Mouse (Mus musculus) liver, embryonic 16.5 days (tissue): Measurements from ENCODE around the gene Fkbp15. TPM values are rescaled to one million over a fixed set of nuclear protein-coding genes. Genes with fewer than 3 reads are reported as not detected.
A peak's percentile ranks its signal among the peaks of the same experiment; 100 is the strongest.

Experiments used
- ATAC-seq: fragments of 200-750 bp; cut with Nextera tagmentation; 2 replicates; pipeline ENCODE4 v1.8.0; 2017; ENCODE audit warnings: low read depth, mild to moderate bottlenecking, moderate number of reproducible peaks, moderate library complexity
- H3K27ac ChIP-seq: fragments of 300-500 bp; sonication (generic); 2 replicates; pipeline ENCODE4 v1.5.1; 2014; ENCODE audit warnings: mild to moderate bottlenecking, low read length
- H3K27me3 ChIP-seq: fragments of 300-500 bp; sonication (generic); 2 replicates; pipeline ENCODE4 v1.6.1; 2014; ENCODE audit warnings: low read depth, low read length, mixed read lengths; ENCODE audit not compliant: control insufficient read depth, insufficient read depth
- H3K36me3 ChIP-seq: fragments of 300-500 bp; sonication (generic); 2 replicates; pipeline ENCODE4 v1.6.1; 2014; ENCODE audit warnings: mild to moderate bottlenecking; ENCODE audit not compliant: control insufficient read depth, insufficient read depth
- H3K4me1 ChIP-seq: fragments of 300-500 bp; sonication (generic); 2 replicates; pipeline ENCODE4 v1.6.1; 2014; ENCODE audit warnings: low read depth, low read length, mixed read lengths; ENCODE audit not compliant: control insufficient read depth
- H3K4me2 ChIP-seq: fragments of 300-500 bp; sonication (generic); 2 replicates; pipeline ENCODE4 v1.6.1; 2014; ENCODE audit warnings: low read depth, low read length, mixed read lengths
- H3K4me3 ChIP-seq: fragments of 300-500 bp; sonication (generic); 2 replicates; pipeline ENCODE4 v1.5.1; 2014; ENCODE audit warnings: low read depth, mild to moderate bottlenecking, low read length
- H3K9ac ChIP-seq: fragments of 300-500 bp; sonication (generic); 2 replicates; pipeline ENCODE4 v1.6.1; 2014; ENCODE audit warnings: low read depth, low read length
- H3K9me3 ChIP-seq: fragments of 300-500 bp; sonication (generic); replicated peaks from 2 replicates; pipeline ENCODE4 v1.6.1; 2016; ENCODE audit warnings: low read length; ENCODE audit not compliant: control insufficient read depth
- WGBS: fragments of 180-500 bp; shearing (Covaris S2); extraction: QIAGEN DNeasy Blood & Tissue Kit; methylation state at CpG from one replicate; pipeline ENCODE4 v1.1.7; 2014; ENCODE audit not compliant: insufficient replicate concordance; 5-methylcytosine and 5-hydroxymethylcytosine counted together
- polyA plus RNA-seq: library from polyadenylated mRNA; unstranded; fragments of >200 nt; fragmentation: Nextera tagmentation; extraction: Ambion mirVana; gene quantifications from 2 replicates; pipeline ENCODE4 v1.2.1, GENCODE M21; 2015

The Fkbp15 gene
- polyA plus RNA-seq, 1 experiment from 2014 or later, result 15.9 TPM

DNA sequence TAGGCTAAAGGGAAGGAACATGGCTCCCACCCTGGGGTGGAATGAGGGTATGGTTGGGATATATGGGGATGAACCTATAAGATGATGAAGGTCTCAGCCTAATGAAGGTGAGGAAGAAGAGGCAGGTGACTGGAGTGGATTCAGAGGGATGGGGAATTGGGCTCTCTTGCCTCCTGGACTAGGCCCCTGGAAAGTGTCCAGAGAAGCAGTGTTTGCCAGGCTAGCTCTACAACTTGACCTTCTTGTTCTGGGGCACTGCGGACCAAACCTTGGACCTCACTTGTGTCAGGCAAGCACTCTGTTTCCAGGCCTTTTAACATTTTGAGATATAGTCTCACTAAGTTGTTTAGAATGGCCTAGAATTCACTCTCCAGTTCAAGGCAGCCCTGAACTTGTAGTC is 65.6 kb downstream of the Fkbp15 start:
- Histone ChIP-seq H3K4me1 (no peaks in the 10 kb centered on the region), H3K4me2 (no peak overlapping the region), H3K9ac (no peak overlapping the region), H3K27ac (no peak overlapping the region), H3K27me3 (no peaks in the 10 kb centered on the region), H3K4me3 (no peak overlapping the region), H3K9me3 (no peaks in the 10 kb centered on the region), H3K36me3 (peaks cover 14% of the 10 kb centered on the region)
- 79% methylated on average over 1 of the region's 1 CpGs for WGBS
- no peak for ATAC-seq

DNA sequence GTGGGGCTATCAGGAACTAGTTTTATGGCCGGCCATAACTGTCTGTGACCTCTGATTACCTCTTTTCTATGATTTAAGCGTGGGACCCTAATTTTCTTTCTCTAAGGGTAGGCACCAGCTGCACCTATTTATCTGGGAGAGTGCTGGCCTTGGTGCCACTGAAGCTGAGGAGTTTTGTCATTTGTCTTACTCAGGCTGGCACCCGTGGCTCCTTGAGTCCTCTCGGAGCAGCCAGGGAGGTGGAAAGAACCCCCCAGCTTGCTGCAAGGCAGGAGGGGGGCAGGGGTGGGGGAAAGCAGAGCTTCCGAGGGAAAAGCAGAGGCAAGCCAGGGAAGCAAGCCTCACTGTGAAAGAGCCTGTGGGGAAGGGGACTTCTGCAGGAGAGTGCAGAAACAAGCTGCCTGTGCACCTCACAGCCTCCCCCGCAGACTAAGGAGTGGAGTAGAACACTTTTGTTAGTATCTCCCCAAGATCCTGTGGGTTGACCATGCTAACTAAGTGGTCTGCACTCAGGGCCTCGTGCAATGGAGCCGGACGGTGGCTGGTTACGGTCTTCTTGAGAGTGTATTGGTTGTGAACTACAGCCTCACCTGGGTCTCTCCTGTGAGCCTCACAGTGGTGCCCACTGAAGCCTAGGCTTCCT is 67.0 kb downstream of the Fkbp15 start:
- no peak overlapping the region for H3K4me3 ChIP-seq
- no peak overlapping the region for H3K4me2 ChIP-seq
- H3K4me1 ChIP-seq, result no peaks in the 10 kb centered on the region
- H3K36me3 ChIP-seq, result peaks cover 7% of the 10 kb centered on the region; the same call in 1 of the 2 replicates
- no peaks in the 10 kb centered on the region for H3K9me3 ChIP-seq
- H3K9ac ChIP-seq, result no peak overlapping the region
- 71% methylated on average over 10 of the region's 10 CpGs for WGBS
- ATAC-seq, result no peak
- no peaks in the 10 kb centered on the region for H3K27me3 ChIP-seq
- no peak overlapping the region for H3K27ac ChIP-seq

DNA sequence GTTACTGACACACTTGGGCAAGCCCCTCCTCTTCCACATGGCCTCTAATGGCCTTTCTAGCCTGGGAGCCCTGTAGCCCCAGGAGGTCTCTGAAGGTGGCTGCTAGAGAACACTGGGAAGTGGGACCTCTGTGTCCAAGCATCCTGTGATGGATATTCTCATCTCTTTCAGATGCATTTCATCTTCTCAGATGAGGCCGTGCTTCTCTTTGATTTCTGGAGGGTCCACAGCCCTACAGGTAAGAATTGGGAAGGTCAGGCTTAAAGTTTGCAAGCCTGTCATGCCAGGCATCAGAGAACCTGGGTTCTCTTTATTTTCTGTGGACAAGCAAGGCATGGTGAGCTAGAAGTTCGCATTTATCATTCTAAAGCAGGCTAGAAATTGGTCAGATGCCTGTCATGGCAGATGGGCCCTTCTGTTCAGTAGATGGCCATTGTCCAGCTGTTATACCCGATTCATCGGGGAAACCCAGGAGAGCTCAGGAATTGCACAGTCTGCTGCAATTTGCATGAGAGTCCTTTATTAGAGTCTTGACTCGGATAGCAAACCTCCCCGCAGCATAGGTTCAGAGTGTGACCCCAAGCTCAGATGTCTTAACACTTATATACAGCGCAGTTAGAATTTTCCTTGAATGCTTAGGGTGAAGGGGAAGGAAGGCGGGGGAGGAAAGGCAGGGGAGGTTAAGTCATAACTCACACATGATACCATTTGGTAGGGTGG is 67.7 kb downstream of the Fkbp15 start:
- H3K9ac ChIP-seq, result no peak overlapping the region

DNA sequence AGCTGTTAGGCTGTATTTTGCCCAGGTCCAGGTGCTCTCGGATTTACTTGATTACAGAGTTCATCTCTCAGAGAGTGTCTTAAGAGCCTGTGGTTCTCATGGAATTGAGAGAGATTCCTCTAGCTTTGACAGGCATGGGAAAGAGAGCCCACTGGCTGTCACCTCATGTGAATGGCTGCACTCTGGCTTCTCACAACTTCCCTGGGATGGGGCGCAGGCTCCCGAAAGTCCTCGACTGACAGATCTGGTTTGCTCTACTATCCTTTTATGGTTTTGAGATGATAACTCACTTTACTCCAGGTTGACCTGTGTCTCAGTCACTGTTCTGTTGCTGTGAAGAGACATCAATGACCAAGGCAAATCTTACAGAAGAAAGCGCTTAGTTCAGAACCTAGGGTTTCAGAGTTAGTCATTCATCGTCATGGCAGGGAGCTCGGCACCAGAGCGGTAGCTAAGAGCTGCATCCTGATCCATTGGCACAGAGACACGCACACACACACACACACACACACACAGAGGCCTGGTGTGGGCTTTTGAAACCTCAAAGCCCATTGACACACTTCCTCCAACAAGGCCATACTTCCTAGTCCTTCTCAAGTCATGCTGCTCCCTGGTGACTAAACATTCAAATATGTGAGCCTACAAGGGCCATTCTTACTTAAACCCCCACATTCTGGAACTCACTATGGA is 69.4 kb downstream of the Fkbp15 start:
- no peaks in the 10 kb centered on the region for H3K27me3 ChIP-seq
- no peaks in the 10 kb centered on the region; the same call in 1 of the 2 replicates for H3K36me3 ChIP-seq
- no peak overlapping the region for H3K4me3 ChIP-seq
- H3K9me3 ChIP-seq, result no peaks in the 10 kb centered on the region
- no peak overlapping the region for H3K9ac ChIP-seq
- H3K4me1 ChIP-seq, result no peaks in the 10 kb centered on the region
- no peak for ATAC-seq
- no peak overlapping the region for H3K27ac ChIP-seq
- H3K4me2 ChIP-seq, result no peak overlapping the region
- 57% methylated on average over 9 of the region's 9 CpGs for WGBS

More for the DNA sequence above, 67.7 kb downstream of the Fkbp15 start:
- Histone ChIP-seq H3K4me1 (no peaks in the 10 kb centered on the region), H3K27ac (no peak overlapping the region), H3K4me3 (no peak overlapping the region), H3K36me3 (peaks cover 6% of the 10 kb centered on the region; the same call in 1 of the 2 replicates), H3K4me2 (no peak overlapping the region), H3K27me3 (no peaks in the 10 kb centered on the region), H3K9me3 (no peaks in the 10 kb centered on the region)
- WGBS, result 72% methylated on average over 8 of the region's 8 CpGs
- no peak for ATAC-seq

DNA sequence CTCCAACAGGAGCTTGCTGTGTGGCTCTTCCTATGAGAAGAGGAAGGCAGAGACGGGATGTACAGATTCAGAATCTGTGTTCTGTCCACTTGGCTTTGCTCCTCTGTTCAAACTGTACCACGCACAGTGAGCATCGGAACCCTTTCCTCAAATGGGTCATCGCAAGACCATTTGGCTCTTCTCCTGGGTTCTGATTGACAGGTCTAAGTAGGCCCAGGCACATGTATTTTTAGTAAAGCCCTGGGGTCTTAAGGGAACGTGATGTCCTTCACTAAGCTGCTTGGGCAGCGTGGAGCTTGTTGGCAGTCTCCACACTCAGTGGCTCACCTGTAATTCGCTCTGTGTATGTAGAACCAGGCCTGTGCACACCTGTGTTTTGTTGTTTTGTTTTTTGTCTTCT is 71.1 kb downstream of the Fkbp15 start:
- no peaks in the 10 kb centered on the region for H3K9me3 ChIP-seq
- H3K4me1 ChIP-seq, result no peaks in the 10 kb centered on the region
- H3K4me3 ChIP-seq, result no peak overlapping the region
- H3K27me3 ChIP-seq, result no peaks in the 10 kb centered on the region
- H3K9ac ChIP-seq, result no peak overlapping the region
- H3K27ac ChIP-seq, result no peak overlapping the region
- no peak overlapping the region for H3K4me2 ChIP-seq
- H3K36me3 ChIP-seq, result no peaks in the 10 kb centered on the region
- 75% methylated on average over 7 of the region's 7 CpGs for WGBS
- no peak for ATAC-seq

DNA sequence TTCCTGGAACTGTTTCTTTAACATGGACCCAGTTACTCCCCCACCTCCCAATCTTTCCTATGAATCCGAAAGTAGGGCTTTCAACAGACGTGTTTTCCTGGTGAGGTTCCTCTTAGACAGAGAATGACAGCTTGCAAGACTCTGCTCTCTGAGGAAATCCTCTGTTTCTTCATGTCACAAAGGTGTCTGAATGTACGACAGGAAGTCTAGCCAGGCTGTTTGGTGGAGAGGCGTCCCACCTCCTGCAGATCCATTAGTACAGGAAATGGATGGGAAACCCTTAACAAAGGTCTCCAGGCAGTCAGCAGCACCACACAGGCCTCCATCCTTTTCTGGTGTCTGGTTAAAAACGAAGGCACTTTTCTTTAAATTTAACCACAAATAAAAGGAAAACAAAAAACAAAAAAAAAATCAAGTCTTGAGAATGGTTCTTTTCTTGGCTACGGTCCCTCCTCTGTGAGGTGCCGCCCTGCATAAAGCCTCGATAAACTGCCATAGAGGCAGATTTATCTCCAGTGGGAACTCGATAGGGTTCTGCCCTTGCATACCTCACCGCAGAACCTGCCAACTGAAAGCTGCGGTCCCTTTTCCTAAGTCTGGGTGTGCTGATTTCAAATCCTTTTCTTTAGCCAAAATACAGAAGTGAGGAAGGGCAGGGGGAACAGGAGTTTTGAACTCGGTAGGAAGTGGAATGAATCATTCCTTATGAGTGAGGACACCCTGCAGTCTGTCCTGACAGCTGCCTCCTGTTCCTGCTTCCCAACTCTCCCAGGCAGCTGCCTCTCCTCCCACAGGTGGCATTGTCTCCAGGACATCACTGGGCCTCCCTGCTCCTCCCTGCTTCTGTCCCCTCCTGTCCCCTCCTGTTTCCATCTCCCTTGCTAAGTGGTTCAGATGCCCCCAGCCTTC is 73.1 kb downstream of the Fkbp15 start:
- H3K27ac ChIP-seq, result 0 out of 2 replicates have a peak overlapping the region, but pooled peaks have one; percentile 15
- 4% methylated on average over 12 of the region's 12 CpGs for WGBS
- ATAC-seq, result no peak; the same call in 1 of the 2 replicates

DNA sequence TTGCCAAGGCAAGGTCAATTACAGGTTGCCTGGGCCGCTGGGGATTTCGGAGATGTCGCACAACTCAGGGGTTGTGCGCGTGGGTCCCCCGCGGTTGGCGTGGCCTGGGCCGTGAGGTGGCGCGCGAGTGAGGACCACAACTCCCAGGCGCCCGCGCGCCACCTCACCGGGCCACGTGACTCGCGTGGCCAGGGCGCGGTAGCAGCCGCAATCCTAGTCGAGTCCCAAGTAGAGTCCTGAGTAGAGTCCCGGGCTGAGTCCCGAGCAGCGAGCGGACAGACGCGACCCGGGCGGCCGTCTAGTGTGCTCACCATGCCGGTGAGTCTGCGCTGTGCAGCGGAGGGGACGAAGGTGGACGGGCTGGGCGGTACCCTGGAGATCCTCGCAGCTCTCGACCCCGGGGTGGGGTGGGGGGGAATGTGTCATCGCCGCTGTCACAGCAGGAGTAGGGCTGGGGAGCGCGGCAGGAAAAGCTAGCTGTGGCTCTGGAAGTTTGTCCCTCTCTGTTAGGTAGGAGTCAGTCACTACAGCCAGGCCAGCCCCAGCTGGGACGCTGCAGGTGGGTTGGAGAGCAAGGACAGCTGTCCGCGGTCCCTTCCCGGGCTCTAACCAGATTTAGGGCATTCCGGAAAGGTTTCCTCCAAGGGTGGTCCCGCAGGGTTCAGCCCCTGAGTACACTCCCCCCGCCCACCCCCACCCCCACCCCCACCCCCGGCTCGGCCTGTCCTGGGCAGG is 73.9 kb downstream of the Fkbp15 start:
- Histone ChIP-seq H3K4me1 (no peaks in the 10 kb centered on the region), H3K9ac (peak overlapping the region; percentile 60), H3K4me2 (peak overlapping the region; percentile 78), H3K27me3 (no peaks in the 10 kb centered on the region), H3K27ac (peak overlapping the region; percentile 76), H3K4me3 (peak overlapping the region; percentile 69), H3K36me3 (no peaks in the 10 kb centered on the region), H3K9me3 (no peaks in the 10 kb centered on the region)
- WGBS, result 1% methylated on average over 52 of the region's 55 CpGs
- ATAC-seq, result peak; percentile 85

More for the DNA sequence above, 73.1 kb downstream of the Fkbp15 start:
- H3K4me1 ChIP-seq, result no peaks in the 10 kb centered on the region
- no peaks in the 10 kb centered on the region for H3K36me3 ChIP-seq
- no peaks in the 10 kb centered on the region for H3K27me3 ChIP-seq
- H3K4me3 ChIP-seq, result peak overlapping the region; percentile 69
- no peaks in the 10 kb centered on the region for H3K9me3 ChIP-seq
- H3K4me2 ChIP-seq, result peak overlapping the region; percentile 78
- peak overlapping the region; percentile 60 for H3K9ac ChIP-seq

DNA sequence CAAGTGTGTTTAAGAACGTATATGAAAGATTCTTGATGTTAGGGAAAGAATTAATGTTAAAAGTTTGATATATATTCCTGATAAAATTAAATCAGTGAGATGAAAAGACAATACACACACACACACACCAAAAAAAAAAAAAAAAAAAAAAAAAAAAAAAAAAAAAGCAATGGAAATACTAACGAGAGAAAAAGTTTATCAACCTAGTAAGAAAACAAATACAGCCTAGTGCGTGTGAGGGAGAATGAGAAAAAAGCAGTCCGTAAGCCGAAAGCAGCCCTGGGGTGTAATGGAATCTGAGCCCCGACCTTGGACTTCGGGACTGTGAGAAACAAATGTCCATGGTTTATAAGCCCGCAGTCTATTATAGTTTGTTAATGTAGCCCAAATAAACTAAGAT is 74.8 kb downstream of the Fkbp15 start:
- H3K9ac ChIP-seq, result no peak overlapping the region
- H3K4me2 ChIP-seq, result no peak overlapping the region
- no peaks in the 10 kb centered on the region for H3K27me3 ChIP-seq
- H3K4me3 ChIP-seq, result no peak overlapping the region
- ATAC-seq, result no peak
- no peaks in the 10 kb centered on the region for H3K36me3 ChIP-seq
- H3K27ac ChIP-seq, result no peak overlapping the region
- H3K4me1 ChIP-seq, result no peaks in the 10 kb centered on the region
- WGBS, result 67% methylated on average over 8 of the region's 8 CpGs
- H3K9me3 ChIP-seq, result no peaks in the 10 kb centered on the region
